ENCODE assay signal across 17 mouse cellular contexts in genomic region chr1:18384079-18384478, GRCm38 (mm10).
DNase-seq lines count a peak whose midpoint lies in the region; ATAC-seq and TF ChIP-seq lines count a peak whose summit lies in the region.
"Had no signal": no experiment of that assay in that cellular context is flagged by ENCODE, and none has a peak within 500 bp of the region (broad histone marks: within the 10 kb centered on the region; RNA-seq: fewer than 3 reads in every experiment).

No protein-coding gene starts in this region.

- H3K9me3 ChIP-seq in midbrain, embryonic 16.5 days (replicated peaks; ENCODE audit: control insufficient read depth, low read length, poor library complexity, severe bottlenecking), result no peaks in the 10 kb centered on the region
- H3K9me3 ChIP-seq in midbrain, embryonic 14.5 days (ENCODE audit: control insufficient read depth, low read length), result no peaks in the 10 kb centered on the region
- H3K9me3 ChIP-seq: embryonic facial prominence, embryonic 10.5 days; embryonic facial prominence, embryonic 12.5 days; forebrain, embryonic 13.5 days; forebrain, embryonic 15.5 days had no signal

- no peaks in the 10 kb centered on the region for H3K27me3 ChIP-seq in midbrain, embryonic 16.5 days (ENCODE audit: control insufficient read depth, insufficient read depth, low read depth, low read length)
- no peaks in the 10 kb centered on the region for H3K27me3 ChIP-seq in midbrain, embryonic 14.5 days (ENCODE audit: control insufficient read depth, insufficient read depth, low read length)
- H3K27me3 ChIP-seq: embryonic facial prominence, embryonic 12.5 days; forebrain, embryonic 13.5 days; forebrain, embryonic 15.5 days had no signal

- no peaks in the 10 kb centered on the region; the same call in 1 of the 2 replicates for H3K4me1 ChIP-seq in midbrain, embryonic 16.5 days (ENCODE audit: control insufficient read depth, insufficient read depth, low read length)
- no peaks in the 10 kb centered on the region for H3K4me1 ChIP-seq in midbrain, embryonic 14.5 days (ENCODE audit: control insufficient read depth, insufficient read depth, low read length)
- H3K4me1 ChIP-seq: embryonic facial prominence, embryonic 10.5 days; embryonic facial prominence, embryonic 12.5 days; forebrain, embryonic 13.5 days; forebrain, embryonic 15.5 days had no signal

- TF ChIP-seq CTCF in layer of hippocampus, adult 2 months (conservative IDR thresholded peaks at IDR 0.05), result peak; percentile 40; the same call in 1 of the 2 replicates

- no peak overlapping the region for H3K4me3 ChIP-seq in layer of hippocampus, adult 2 months
- no peak overlapping the region for H3K4me3 ChIP-seq in midbrain, embryonic 16.5 days (ENCODE audit: low read depth, low read length)
- H3K4me3 ChIP-seq in midbrain, embryonic 14.5 days (replicated peaks; ENCODE audit: low read depth, low read length), result no peak overlapping the region
- H3K4me3 ChIP-seq: embryonic facial prominence, embryonic 10.5 days; embryonic facial prominence, embryonic 12.5 days; forebrain, embryonic 13.5 days; forebrain, embryonic 15.5 days had no signal

- no peak overlapping the region for H3K27ac ChIP-seq in layer of hippocampus, adult 2 months
- H3K27ac ChIP-seq in midbrain, embryonic 16.5 days (ENCODE audit: low read length), result no peak overlapping the region
- H3K27ac ChIP-seq in midbrain, embryonic 14.5 days (replicated peaks; ENCODE audit: low read depth, low read length), result no peak overlapping the region
- H3K27ac ChIP-seq: embryonic facial prominence, embryonic 10.5 days; embryonic facial prominence, embryonic 12.5 days; forebrain, embryonic 13.5 days; forebrain, embryonic 15.5 days had no signal

- H3K9ac ChIP-seq in midbrain, embryonic 16.5 days (ENCODE audit: low read depth, low read length), result no peak overlapping the region
- no peak overlapping the region for H3K9ac ChIP-seq in midbrain, embryonic 14.5 days (replicated peaks; ENCODE audit: low read length)
- H3K9ac ChIP-seq: embryonic facial prominence, embryonic 12.5 days; forebrain, embryonic 13.5 days; forebrain, embryonic 15.5 days; forebrain, postnatal 0 days had no signal

- no peak for DNase-seq in layer of hippocampus, adult 2 months (ENCODE audit: low spot score in 2 of 2)
- no peak for DNase-seq in layer of hippocampus, adult 11-12 months (ENCODE audit: low spot score)
- DNase-seq in midbrain, embryonic 14.5 days, result no peak
- peak; percentile 15 for DNase-seq in brain, adult 2 months (ENCODE audit: low read depth, low spot score)
- DNase-seq in left cerebral cortex, adult 8-10 months (ENCODE audit: low spot score in 2 of 2), result no peak
- DNase-seq: adrenal gland, adult 2 months; adrenal gland, postnatal 10 days; adrenal gland, postnatal 25 days; cerebellum, adult 11 months; cerebellum, adult 9-10 months; cerebellum, postnatal 25 days; forebrain, postnatal 0 days had no signal

- no peak overlapping the region for H3K4me2 ChIP-seq in midbrain, embryonic 16.5 days (ENCODE audit: low read length)
- no peak overlapping the region for H3K4me2 ChIP-seq in midbrain, embryonic 14.5 days (ENCODE audit: low read length)
- H3K4me2 ChIP-seq: embryonic facial prominence, embryonic 12.5 days; forebrain, embryonic 13.5 days; forebrain, embryonic 15.5 days had no signal

- H3K36me3 ChIP-seq in midbrain, embryonic 16.5 days (ENCODE audit: control insufficient read depth, insufficient read depth, low read length), result no peaks in the 10 kb centered on the region
- no peaks in the 10 kb centered on the region for H3K36me3 ChIP-seq in midbrain, embryonic 14.5 days (ENCODE audit: control insufficient read depth, insufficient read depth, low read length)
- H3K36me3 ChIP-seq: embryonic facial prominence, embryonic 10.5 days; embryonic facial prominence, embryonic 12.5 days; forebrain, embryonic 15.5 days had no signal

- ATAC-seq in midbrain, embryonic 16.5 days, result peak; percentile 60; the same call in 1 of the 2 replicates
- ATAC-seq in midbrain, embryonic 14.5 days (ENCODE audit: low FRiP score, low TSS enrichment), result no peak
- ATAC-seq: forebrain, embryonic 13.5 days; forebrain, embryonic 15.5 days; forebrain, postnatal 0 days had no signal

- WGBS in midbrain, embryonic 16.5 days, result 50% methylated on average over 4 of the region's 4 CpGs
- WGBS in midbrain, embryonic 14.5 days, result 70% methylated on average over 4 of the region's 4 CpGs
